Mouse (Mus musculus) kidney, adult 9 months (tissue): ENCODE results near the gene Cbr3.

ENCODE experiments used
- DNase-seq: peaks from one replicate; pipeline ENCODE4 v3.0.0; 2022

The Cbr3 gene

GRCm38 (mm10) chr16:93712189-93712885 lies 29.3 kb downstream of the Cbr3 start:
- no peak for DNase-seq

- DNase-seq = no peak
Observed at GRCm38 (mm10) chr16:93712966-93713365, 30.0 kb downstream of the Cbr3 start.

GRCm38 (mm10) chr16:93714426-93714825 lies 31.4 kb downstream of the Cbr3 start:
- no peak for DNase-seq

- no peak for DNase-seq
Observed at GRCm38 (mm10) chr16:93715826-93716225, 32.8 kb downstream of the Cbr3 start.

- DNase-seq = no peak
Observed at GRCm38 (mm10) chr16:93717299-93717703, 34.3 kb downstream of the Cbr3 start.

- DNase-seq = no peak
Observed at GRCm38 (mm10) chr16:93721771-93722170, 38.8 kb downstream of the Cbr3 start.

- no peak for DNase-seq
Observed at GRCm38 (mm10) chr16:93722476-93722875, 39.5 kb downstream of the Cbr3 start.

GRCm38 (mm10) chr16:93725417-93726144 lies 42.6 kb downstream of the Cbr3 start:
- DNase-seq = no peak

- DNase-seq = no peak
Observed at GRCm38 (mm10) chr16:93726186-93726585, 43.2 kb downstream of the Cbr3 start.

GRCm38 (mm10) chr16:93728676-93729075 lies 45.7 kb downstream of the Cbr3 start:
- no peak for DNase-seq

- no peak for DNase-seq
Observed at GRCm38 (mm10) chr16:93729801-93730721, 47.0 kb downstream of the Cbr3 start.

GRCm38 (mm10) chr16:93731310-93731709 lies 48.3 kb downstream of the Cbr3 start:
- no peak for DNase-seq

GRCm38 (mm10) chr16:93732875-93733569 lies 50.0 kb downstream of the Cbr3 start:
- DNase-seq = no peak

GRCm38 (mm10) chr16:93739251-93739650 lies 56.2 kb downstream of the Cbr3 start:
- DNase-seq = no peak
